Mouse (Mus musculus) E14TG2a.4 (cell line): ENCODE data around the gene Cdc42se1.
"Not testable (repeated sequence)": the region's sequence is repeated elsewhere in the genome, so short reads cannot be mapped to it uniquely, and the experiment has no call there.

Experiments
- CTCF ChIP-seq: conservative IDR thresholded peaks from 2 replicates; pipeline ENCODE4 v1.5.1; 2014; ENCODE audit warnings: low read length
- NANOG ChIP-seq: IDR thresholded peaks from 2 replicates; pipeline ENCODE4 v1.6.1; 2014; ENCODE audit warnings: borderline replicate concordance, low read length, mixed read lengths
- POU5F1 ChIP-seq: IDR thresholded peaks from 2 replicates; pipeline ENCODE4 v1.6.1; 2014; ENCODE audit warnings: low read length, borderline replicate concordance

GRCm38 (mm10) chr3:95212889-95213608 is 15.5 kb upstream of the Cdc42se1 start:
- not testable (repeated sequence) for TF ChIP-seq CTCF, POU5F1, NANOG
